Mouse (Mus musculus) heart, adult 8-10 months (tissue): ENCODE measurements around the gene Pcna. TPM values are rescaled to one million over a fixed set of nuclear protein-coding genes. Genes with fewer than 3 reads are reported as not detected.
"Not testable (repeated sequence)": the region's sequence is repeated elsewhere in the genome, so short reads cannot be mapped to it uniquely, and the experiment has no call there.

Experiments used
- DNase-seq: peaks from one replicate; pipeline ENCODE4 v3.0.0; 2022; ENCODE audit warnings: low spot score
- total RNA-seq, 4 experiments: library from RNA; stranded (reverse); gene quantifications; 2 replicates each; pipeline ENCODE4 v1.2.4; 2022

Pcna gene
- total RNA-seq, 4 experiments from 2014 or later = 33.1 to 42.6 (median 38.3) TPM

DNA sequence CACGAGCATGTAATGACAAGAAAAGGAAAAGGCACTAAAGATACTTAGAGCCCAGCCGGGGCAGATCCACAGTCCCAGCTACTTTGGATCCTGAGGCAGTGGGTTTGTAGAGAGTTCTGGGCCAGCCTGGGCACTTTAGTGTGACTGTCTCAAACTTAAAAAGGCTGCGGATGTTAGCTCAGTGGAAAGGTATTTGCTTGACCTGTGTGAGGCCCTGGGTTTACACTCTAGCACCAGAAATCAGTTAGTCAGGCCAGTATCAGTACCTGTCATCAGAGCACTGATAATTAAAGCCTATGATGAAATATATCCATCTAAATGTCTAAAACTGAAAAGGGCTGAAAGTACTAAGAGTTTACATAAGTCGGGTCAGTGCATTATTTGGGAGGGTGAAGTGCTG lies 23.1 kb upstream of the Pcna start:
- DNase-seq = no peak

DNA sequence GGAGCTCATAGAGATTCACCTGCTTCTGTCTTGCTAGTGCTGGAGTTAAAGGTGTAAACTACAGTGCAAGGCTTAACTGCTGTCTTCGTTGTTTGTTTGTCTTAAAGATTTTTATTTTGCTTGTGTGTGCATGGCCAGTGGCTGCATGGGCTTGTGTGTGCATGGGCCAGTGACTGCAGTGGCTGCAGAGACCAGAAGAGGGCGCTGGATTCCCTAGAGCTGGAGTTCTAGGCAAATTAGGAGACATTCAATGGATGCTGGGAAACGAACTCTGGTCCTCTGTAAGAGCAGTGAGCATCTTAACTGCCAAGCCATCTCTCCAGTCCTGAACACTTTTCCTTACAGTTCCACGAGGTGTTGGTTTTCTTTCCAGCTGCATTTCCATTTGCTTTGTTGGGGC lies 22.4 kb upstream of the Pcna start:
- no peak for DNase-seq

- DNase-seq = no peak
Measured at GRCm38 (mm10) chr2:132272694-132273389, 19.7 kb upstream of the Pcna start.

DNA sequence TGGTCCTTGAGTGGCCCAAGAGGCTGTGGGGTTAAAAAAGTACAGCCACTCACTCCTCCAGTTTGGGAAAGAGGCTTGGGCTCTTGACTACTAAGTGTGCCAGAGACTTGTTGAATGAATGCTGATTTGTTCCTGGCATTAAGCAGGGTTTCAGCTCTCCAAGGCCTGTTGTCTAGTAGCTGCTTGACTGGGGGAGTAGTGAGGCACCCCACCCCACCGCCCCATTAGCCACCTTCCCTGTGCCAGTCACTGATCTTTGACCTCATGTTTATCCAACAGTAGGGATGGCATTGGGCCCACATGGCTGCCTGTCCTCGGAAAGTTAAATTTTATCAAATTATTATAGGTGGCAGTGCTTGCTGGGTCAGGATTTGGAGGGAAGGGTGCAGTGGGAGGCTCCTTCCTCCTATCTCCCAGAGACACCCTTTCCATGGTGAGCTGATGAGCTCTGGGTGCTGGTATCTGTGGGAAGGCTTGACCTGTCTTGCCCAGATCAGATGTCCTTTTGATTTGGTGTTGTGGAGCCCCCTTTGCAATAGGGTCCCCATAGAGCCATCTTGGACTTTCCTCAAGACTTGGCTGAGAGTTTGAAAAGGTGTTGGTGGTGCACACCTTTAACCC lies 17.3 kb upstream of the Pcna start:
- DNase-seq = no peak

- no peak for DNase-seq
Measured at GRCm38 (mm10) chr2:132269217-132269616, 16.1 kb upstream of the Pcna start.

DNA sequence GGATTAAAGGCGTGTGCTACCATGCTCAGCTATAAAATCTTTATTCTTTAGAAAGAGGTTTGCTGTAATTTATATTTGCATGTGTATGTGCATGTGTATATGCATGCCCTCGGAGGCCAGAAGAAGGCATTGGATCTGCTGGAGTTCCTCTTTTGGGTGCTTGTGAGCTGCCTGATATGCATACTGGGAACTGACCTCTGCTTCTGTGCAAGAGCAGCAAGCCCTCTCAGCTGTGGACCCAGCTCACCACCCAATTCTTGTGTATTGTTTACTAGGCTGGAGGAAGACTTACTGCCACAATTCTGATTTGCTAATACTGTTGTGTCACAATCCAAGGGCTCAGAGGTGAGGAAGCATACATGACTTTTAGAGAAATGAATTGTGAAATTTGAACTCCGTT lies 13.0 kb upstream of the Pcna start:
- DNase-seq = no peak

DNA sequence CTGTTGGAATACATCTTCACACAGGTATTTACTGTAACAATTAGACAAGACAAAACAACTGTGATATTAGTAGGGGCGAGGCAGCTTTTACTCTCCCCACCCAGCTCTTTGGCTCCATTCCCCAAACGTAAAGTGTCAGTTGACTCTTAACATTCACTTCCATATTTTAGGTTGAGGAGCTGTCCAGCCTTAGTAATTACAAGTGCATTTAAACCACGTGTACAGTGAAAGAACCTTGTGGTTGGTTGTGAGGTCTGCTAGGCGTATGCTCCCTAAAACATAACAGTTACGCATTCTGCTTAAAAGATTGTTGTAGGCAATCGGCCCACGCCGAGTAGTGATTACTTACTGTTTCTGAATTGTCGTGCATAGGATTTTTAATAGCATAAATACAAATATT lies 12.1 kb upstream of the Pcna start:
- no peak for DNase-seq

GRCm38 (mm10) chr2:132264266-132264710 lies 11.2 kb upstream of the Pcna start:
- DNase-seq = no peak

DNA sequence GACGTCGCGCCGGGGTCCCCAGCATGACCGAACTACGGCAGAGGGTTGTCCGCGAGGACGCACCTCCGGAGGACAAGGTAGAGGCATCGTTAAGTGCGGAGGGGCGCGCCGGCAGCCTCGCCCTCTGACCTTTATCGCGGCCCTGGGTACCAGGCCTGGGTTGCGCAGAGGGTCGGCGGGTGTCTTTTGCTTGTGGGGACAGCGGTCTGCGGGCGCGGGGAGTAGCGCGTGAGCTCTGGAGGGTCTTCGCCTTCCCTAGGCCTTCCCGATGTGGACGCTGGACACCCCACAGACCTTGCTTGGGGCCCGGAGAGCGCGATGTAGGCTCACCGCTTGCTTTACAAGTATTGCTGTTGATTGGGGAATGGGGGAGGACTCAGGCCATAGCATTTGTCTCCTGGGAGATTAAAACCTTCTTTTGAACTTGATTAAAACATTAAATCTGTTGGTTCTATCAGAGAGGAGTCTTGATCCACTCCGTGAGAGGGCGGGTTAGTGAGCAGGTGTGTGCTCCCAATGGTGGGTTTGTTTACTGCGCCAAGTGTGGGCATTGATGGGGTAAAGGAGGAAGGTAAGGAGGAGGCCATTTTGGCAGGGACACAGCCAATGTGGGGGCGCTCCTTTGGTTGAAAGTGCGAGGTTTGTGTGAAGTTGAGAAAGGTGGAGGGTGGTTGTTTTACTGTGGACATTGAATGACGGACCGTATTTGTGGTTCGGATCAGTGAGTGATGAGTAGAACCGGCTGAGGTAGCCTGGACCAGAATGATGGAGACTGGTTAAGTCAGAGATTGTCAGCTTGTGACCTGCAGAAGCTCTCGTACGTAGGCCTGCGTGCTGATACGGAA lies 10.5 kb upstream of the Pcna start:
- DNase-seq = no peak

GRCm38 (mm10) chr2:132262879-132263398 lies 9.8 kb upstream of the Pcna start, which contains the start of gene Cds2:
TSS of gene Cds2 (plus strand) at chr2:132263148.
- peak; percentile 98 for DNase-seq

GRCm38 (mm10) chr2:132262175-132262574 lies 9.1 kb upstream of the Pcna start:
- no peak for DNase-seq

GRCm38 (mm10) chr2:132260601-132261000 lies 7.5 kb upstream of the Pcna start:
- DNase-seq = no peak

DNA sequence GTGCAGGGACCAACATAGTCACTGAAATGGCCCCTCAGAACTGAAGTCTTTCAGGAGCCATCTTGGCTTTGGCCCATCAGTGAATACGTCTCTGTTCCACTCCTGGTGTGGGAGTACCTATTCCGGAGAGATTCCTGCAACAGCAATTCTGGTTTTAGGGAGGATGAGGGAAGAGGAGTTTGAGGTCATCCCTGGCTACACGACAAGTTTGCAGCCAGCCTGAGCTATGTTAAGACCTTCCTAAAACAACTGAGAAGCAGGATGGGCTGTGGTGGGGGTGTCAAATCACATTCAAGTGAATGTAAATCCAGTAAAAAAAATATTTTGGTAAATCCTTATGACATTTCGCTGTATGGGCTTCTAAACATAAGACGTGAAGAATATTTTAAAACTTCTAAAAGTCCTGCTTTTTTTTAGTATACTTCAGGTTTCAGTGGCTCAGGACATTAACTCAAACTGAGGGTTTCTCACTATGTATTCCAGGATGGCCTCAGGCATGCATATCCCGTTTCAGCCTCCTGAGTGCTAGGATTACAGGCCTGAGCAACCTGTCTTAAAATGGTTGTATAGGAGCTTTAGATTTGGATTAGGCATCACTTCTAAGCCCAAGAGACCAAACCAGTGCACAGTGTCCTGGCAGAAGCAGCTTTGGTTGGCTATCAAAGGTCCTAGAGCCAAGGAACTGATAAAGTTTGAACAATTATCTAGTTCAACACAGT lies 4.4 kb upstream of the Pcna start:
- no peak for DNase-seq

GRCm38 (mm10) chr2:132253603-132254002 lies 489 bp upstream of the Pcna start:
- no peak for DNase-seq

- no peak for DNase-seq
Measured at GRCm38 (mm10) chr2:132251911-132252310, 1.2 kb downstream of the Pcna start.

GRCm38 (mm10) chr2:132247539-132248313 lies 5.4 kb downstream of the Pcna start, which contains the start of gene Tmem230:
TSS of gene Tmem230 (minus strand) at chr2:132247807.
- DNase-seq = peak; percentile 93

DNA sequence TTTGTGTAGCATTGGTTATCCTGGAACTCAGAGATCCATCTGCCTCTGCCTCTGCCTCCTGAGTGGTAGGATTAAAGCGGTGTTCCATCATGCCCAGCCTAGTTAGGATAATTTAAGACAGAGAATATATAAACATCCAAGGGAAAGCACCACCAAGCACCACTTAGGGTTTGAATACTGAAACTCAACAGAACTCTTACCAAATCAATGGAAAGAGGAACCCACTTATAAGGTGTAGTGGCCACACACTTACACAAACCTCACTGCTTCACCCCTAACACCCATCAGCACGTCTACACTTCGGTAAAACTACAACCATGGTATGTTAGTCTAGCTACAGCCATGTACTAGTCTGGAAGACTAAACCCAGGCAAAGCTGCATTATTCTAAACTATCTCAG lies 9.7 kb downstream of the Pcna start:
- DNase-seq = no peak

DNA sequence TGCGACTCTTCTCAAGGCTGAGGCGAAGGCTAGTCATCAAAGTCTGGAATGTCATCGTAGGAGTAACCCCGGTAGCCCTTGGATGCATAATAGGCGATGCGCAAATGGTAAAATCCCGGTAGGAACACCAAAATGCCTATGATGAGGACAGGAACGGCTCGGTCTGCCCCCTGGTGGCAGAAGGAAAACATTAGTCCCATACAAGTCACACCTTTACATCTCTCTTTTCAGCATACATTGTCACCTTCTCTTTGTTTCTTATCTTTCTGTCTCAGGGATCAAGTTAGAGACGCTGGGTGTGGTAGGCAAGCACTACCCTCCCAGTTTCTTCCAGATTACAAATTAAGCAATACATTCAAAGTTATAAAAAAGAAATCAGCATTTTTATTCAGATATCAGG lies 12.7 kb downstream of the Pcna start:
- DNase-seq = peak; percentile 46

DNA sequence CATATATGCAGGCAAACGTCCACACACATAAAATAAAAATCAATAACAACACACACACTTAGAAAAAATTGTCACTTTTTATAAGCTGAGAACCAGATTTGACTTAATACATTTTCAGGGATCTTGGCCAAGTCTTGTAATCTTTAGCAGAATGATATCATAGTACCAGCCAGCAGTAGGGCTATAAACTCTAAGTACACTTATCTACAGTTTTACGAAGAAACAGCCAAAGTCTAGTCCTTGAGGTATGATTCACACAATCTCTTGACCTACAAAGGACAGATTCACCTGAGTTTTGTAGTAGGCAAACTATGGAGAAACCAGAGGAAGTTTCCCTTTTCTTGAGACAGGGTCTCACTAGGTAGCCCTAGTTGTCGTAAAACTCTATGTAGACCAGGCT lies 13.7 kb downstream of the Pcna start:
- not testable (repeated sequence) for DNase-seq

GRCm38 (mm10) chr2:132235975-132236374 lies 17.1 kb downstream of the Pcna start:
- no peak for DNase-seq

- no peak for DNase-seq
Measured at GRCm38 (mm10) chr2:132235291-132235690, 17.8 kb downstream of the Pcna start.
